Mouse (Mus musculus) liver, postnatal 0 days (tissue): Measurements from ENCODE around the gene Slpi.

Source experiments
- CTCF ChIP-seq: sonication (generic); IDR thresholded peaks from 2 replicates; pipeline ENCODE4 v1.5.1; 2016; ENCODE audit warnings: antibody characterized with exemption, low read depth
- EP300 ChIP-seq: IDR thresholded peaks from 2 replicates; pipeline ENCODE4 v1.6.1; 2016; ENCODE audit warnings: antibody characterized with exemption, low read depth, mild to moderate bottlenecking

DNA sequence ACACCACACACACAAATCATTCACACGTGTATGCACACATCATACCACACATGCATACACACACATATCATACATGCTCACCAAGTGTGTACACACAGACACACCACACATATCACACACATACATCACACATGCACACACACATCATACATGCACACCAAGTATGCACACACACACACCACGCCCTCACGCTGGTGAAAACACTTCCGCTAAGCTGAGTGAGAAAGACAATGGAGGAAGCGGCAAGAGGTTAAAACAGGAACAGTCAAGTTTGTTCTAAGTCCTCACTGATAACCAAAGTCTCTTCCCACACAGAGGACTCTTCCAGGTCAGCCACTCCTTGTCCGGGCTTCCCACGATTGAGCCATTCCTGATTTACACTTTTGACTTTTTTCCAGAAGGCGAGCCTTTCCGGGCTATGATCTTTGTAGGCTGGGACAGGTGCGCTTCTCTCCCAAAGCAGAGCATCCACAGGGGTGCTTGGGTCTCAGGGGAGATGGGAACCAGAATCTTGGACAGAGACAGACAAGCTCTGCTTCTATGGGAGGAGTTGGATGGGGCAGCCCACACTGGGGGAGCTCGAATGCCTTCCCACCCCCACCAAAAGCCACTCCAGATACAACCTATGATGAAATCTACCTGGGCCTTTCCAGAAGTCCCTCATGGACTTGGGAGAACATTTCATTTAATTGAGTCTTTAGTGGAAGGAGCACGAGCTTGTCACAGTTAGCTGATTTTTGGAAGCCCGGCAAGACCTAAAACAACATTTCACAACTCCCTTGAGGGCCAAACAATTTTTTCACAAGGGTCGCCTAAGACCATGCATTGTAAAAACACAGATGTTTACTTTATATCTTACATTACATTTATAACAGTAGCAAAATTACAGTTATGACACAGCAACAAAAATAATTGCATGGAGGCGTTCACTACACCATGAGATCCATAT, 11.1 kb downstream of the Slpi start:
- TF ChIP-seq CTCF = no peak
- TF ChIP-seq EP300 = no peak
